Mouse (Mus musculus): ENCODE data around the gene Nexn. TPM values are rescaled to one million over a fixed set of nuclear protein-coding genes. Genes with fewer than 3 reads are reported as not detected.

Nexn gene
- polyA plus RNA-seq, 1 experiment, result 2.0 TPM

DNA sequence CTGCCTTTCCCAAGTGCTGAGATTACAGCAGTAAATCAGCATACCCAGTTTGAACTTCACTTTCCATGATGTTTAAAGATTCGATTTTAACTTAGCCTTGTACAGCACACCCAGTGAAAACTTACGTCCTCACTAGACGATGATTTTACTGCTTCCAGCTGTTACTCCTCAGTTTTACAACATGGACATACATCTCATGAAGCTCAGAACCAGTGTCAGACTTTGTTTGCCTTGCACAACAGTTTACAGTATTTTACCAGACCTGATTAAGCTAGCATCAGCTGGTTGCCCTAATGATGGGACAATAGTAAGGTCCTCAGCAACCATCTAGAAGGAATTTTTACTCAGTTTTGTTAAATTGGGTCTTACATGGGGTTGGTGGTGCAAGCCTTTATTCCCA is 25.1 kb downstream of the Nexn start:
- no peak for DNase-seq (ENCODE audit: extremely low spot score in 1 of 2, low spot score in 1 of 2)

DNA sequence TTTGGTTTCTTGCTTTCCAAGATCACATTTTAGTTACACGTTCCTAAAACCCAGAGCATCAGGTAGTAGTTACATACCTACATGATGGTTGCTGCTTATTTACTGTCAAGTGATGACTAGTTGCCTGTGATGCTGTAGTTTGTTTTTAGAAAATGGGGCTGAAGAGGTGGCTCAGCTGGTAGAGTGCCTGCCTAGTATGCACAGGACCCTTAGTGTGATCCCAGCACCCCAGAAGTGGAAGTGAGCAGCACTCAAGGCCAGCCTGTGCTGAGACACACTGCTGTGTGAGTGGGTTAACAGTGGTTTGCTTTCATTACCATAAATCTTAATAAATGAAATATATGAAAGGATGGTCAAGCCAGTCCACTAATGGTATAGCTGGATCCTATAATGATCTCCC is 26.6 kb downstream of the Nexn start:
- no peak for DNase-seq (ENCODE audit: extremely low spot score in 1 of 2, low spot score in 1 of 2)

DNA sequence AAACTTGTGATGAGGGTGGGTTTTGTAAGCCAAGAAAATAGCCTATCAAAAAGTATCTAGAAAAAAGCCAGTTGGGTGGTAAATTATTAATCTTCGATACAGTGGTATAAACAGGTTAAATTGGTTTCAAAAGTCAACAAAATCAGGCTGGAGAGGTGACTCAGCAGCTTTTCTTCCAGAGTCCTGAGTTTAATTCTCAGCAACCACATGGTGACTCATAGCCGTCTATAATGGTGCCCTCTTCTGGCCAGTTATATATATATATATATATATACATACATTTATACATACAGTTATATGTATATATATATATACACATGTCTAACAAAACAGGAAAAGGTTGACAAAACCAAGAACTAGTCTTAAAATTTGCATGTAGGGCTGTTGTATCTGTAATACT is 27.3 kb downstream of the Nexn start:
- peak in 1 of 2 experiments; percentile 26 for DNase-seq (ENCODE audit: extremely low spot score in 1 of 2, low spot score in 1 of 2)

DNA sequence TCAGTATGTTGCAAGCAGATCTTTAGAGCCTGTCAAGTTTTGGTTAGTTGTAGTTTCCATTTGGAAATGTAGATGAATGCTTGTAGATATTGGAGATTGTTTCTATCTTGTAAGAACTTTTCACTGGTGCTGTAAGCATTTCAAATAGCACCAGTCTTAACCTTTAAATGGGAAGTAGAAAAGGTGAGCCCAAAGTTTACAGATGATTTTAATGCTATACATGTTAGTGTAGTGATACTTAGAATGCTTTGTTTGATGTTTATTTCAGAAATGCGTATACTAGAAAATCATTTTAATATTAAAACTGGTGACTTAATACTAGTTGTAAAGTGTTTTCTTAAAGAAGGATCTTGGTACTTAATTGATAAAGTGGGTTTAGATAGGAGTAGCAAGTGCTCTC is 30.3 kb downstream of the Nexn start:
- DNase-seq (ENCODE audit: extremely low spot score in 1 of 2, low spot score in 1 of 2), result no peak

DNA sequence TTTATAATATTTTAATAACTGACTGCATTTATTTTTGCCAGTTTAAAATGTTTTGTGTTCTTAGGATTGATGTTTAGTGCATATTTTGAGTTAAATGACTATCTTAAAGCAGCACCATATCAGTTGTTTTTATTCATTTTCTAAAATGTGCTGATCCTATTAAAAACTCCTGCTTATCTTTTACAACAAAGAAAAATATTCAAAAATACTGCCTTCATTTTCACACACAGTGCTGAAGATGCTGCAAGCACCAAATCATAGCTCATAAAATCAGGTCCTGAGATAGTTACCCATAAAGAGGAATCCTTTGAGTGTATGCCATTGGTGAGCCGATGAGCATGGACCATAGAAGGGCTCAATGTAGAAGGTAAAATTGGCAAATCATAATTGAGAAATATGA is 30.9 kb downstream of the Nexn start:
- DNase-seq (ENCODE audit: extremely low spot score in 1 of 2, low spot score in 1 of 2), result no peak

DNA sequence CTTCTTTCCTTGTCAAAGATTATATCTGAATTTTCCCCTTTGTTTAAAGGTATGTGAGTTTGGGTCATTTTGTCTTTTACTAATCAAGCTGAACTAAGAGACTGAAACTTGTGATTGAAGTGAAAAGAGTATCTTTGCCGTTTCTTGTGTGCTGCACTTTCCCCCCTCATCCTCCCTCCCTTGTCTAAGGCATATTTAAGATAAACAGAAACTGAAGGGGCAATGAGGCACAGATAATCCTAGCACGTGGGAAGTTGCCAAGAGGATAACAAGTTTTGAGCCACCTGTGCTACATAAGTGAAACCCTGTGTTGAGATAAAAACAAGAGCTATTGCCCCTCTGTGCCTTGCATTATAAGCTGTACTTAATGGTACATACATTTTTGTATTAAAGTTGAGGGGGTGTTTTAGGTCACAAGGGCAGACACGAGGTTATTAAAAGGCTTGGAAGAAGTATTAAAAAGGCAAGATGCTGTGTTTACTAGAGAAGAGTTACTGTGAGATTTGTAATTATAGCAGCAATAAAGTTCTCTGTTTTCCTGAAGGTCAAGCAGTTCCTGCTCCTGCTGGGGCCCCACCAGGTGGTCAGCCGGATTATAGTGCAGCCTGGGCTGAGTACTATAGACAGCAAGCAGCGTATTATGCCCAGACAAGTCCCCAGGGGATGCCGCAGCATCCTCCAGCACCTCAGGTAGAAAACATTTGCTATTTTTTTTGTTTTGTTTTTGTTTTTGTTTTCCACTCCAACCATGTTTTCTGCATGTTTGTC is 34.6 kb downstream of the Nexn start:
- no peak for DNase-seq (ENCODE audit: extremely low spot score in 1 of 2, low spot score in 1 of 2)

DNA sequence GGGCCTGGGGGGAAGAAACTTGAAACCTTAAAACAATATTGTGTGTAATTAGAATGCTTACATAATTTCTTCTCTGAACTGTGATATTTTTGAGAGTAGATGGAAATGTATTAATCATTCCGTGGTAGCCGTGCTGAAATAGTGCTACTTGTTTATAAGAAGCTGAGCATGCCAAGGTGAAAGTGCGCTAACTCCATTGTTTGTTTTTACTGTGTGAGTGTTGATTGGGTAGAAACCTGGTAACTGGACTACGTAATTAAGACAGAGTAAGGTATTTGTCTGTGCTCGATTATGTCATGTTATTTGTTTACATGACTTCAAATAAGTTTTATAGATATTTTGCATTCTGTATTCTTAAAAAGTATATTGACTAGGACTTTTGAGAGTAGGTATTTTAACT is 36.9 kb downstream of the Nexn start:
- no peak for DNase-seq (ENCODE audit: extremely low spot score in 1 of 2, low spot score in 1 of 2)

DNA sequence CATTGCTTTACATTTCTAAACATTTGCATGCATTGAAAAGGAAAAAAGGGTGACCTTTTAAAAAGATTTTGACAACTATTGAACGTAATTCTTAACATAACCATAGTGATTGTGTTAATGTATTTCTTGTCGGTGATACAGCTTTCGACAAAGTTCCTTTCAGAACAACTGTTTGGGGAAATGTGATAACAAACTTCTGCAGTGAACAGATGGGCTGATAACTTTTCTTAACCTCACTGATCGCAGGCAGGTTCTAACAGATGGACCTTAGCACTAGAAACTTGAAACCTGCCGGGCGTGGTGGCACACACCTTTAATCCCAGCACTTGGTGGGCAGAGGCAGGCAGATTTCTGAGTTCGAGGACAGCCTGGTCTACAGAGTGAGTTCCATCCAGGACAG is 37.3 kb downstream of the Nexn start:
- DNase-seq (ENCODE audit: extremely low spot score in 1 of 2, low spot score in 1 of 2), result no peak

DNA sequence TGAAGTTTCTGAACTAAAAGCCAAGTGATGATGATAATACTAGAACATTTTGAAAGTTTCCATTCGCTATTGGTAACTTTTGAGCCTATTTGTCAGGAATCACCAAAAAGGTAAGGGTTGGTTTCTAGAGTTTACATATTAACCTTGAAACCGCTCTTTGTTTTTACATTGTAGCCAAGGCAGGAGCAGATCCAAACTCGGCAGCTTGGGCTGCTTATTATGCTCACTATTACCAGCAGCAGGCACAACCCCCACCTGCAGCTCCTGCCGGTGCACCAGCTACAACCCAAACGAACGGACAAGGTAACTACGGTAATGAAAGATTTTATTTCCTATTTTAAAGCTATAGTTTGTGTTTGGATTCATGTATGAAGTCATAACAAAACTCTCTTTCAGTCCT is 40.2 kb downstream of the Nexn start:
- no peak for DNase-seq (ENCODE audit: extremely low spot score in 1 of 2, low spot score in 1 of 2)

DNA sequence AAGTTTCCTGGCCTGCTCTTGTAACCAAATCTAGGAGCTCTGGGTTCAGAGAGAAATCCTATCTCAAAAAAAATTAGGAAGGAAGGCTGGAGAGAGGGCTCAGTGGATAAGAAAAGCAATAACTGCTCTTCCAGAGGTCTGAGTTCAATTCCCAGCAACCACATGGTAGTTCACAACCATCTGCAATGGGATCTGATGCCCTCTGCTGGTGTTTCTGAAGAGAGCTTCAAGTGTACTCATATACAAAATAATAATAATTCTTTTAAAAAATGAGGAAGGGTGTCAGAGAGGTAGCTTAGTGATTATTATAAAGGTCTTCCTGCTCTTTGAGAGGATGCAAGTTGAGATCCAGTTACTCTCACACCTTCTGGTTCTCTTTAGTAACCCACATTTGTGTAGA is 41.2 kb downstream of the Nexn start:
- no peak for DNase-seq (ENCODE audit: extremely low spot score in 1 of 2, low spot score in 1 of 2)

DNA sequence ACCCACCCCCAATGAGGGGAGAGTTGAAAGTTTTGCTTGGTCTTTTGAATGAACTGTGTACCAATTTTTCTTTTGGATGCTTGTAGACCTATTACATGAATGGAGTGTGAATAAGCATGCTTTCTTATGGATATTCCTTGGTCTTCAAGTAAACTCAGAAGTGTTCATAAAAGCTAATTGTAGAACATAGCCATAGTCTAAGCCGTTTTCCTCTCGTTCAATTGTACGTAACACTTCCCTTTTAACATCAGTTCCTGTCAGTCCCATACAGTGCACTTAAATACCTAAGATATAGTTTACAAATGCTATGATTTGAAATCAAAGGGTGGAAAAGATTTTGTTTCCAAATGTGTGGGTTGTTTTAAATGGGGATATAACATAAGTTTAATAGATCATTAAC is 52.7 kb downstream of the Nexn start:
- DNase-seq (ENCODE audit: extremely low spot score in 1 of 2, low spot score in 1 of 2), result no peak

DNA sequence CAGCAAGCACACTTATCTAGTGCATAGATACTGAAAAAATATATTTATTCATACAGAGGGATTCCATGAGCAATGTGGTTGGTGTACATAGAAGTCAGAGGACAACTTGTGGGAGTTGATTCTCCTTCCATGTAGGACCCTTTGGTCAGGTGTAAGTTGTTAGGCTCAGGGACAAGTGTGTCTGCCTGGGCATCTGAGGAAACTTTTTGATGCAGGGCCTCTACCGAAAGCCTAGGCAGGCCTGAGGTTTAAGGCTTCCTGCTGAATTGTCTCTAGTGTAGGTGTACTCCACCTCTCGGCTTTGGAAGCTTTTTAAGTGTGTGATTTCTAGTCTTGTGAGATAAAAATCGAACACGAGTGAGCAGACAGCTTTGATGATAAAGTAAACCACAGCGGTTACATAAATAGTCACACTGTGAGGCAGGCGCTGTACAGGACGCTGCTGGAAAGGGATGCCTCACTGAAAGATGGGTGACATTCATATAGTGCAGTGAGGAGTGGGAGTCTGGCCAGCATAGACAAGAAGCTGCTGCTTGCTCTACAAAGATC is 54.3 kb downstream of the Nexn start:
- peak in 1 of 2 experiments; percentile 15 for DNase-seq (ENCODE audit: extremely low spot score in 1 of 2, low spot score in 1 of 2)

DNA sequence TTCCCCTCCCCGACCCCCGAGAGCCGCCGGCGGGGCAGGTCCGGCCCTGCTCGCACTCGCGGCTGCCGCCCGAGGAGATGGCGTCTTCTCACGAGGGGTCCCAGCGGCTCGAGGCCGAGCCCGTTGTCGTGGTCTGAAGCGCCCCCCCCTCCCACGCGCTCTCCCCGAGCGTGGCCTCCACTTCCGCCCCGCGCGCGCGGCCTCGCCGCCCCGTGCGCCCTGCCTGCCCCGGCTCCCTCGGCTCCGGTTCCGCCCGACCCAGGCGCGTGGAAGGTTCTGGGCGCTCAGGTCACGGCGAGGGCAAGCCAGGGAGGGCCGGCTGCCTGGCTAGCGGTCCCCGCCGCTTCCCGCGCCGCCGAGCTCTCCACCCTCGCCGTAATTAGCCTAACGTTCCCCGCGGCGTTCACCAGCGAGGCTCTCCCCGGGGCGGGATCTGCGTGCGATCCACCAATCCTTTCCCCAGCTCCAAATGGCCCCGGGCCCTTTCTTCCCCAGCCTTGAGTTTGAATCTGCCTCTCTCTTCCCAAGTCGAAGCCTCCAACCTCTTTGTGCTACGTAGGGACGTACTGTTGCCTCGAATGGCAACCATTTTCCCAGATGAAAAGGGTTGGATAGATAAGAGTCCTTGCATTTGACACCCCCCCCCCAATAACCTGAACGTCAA is 55.3 kb downstream of the Nexn start:
- DNase-seq (ENCODE audit: extremely low spot score in 1 of 2, low spot score in 1 of 2), result peak; percentile 33 to 69

DNA sequence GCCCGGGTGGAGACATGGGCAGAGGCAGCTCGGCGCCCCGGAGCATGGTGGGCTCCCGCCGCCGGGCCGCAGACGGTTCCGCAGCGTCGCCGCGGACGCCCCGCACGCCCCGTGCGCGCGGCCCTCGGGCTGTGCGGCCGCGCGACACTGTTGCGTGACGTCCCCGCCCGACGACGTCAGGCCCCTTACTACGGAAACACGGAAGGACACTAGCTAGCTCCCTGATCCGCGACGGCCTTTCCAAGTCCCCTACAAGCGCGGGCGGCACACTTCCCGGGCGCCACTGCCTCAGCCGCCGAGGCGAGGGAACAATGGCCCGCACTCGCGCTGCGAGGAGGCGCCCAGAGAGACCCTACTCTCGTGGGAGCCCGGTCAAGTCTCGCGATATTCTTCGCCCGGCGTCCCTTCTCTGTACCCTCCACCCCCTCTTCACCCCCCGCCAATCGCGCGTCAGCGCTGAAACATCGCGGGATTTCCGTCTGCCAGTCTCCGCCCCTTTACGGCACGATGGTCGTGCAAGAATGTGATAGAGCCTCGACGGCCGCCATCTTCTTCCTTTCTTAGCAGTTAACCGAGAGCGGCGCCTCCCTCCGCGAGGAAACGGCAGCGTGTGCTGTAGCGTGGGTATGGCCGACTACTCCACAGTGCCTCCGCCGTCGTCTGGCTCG is 56.0 kb downstream of the Nexn start, which contains the start of the genes Dnajb4 and Fubp1:
TSS of gene Dnajb4 (minus strand) at position 336 of the 668 bp plus-strand sequence.
TSS of gene Fubp1 (plus strand) at position 456 of the 668 bp plus-strand sequence.
- DNase-seq (ENCODE audit: extremely low spot score in 1 of 2, low spot score in 1 of 2), result peak; percentile 99 to 100

DNA sequence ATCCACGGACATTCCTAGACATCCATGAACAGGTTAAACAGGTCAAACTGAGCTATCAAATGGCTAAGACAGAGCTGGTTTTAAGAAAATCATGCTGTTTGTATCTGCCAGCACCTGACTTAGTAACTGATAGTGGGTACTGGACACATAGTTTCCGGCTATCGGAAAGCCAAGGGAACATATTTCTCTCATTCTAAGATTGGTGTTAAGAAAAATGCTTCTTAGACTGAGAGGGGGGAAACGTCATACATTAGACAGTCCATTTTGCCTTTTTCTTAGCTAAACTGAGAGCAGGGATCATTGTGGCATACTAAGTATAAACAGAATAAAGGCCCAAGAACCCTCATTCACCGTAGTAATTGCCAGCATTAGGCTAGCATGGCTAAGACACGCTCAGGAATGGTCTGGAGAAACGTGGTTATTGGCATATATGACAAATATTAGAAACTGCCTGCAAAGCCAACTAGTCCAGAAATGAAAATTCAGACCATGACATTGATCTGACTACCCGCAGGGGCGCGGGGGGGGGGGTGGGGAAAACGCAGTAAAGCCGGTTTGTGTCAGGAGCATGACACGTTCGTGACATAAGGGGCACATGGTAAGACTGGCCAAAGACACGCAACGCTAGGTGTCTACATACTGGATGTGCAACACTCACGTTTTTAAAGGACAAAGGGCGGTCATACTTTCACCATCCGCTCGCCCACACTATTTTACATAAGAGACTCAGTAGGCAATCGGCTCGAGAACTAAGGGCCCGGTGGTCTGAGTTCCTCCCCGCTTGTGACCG is 56.8 kb downstream of the Nexn start:
- peak in 1 of 2 experiments; percentile 13 for DNase-seq (ENCODE audit: extremely low spot score in 1 of 2, low spot score in 1 of 2)

DNA sequence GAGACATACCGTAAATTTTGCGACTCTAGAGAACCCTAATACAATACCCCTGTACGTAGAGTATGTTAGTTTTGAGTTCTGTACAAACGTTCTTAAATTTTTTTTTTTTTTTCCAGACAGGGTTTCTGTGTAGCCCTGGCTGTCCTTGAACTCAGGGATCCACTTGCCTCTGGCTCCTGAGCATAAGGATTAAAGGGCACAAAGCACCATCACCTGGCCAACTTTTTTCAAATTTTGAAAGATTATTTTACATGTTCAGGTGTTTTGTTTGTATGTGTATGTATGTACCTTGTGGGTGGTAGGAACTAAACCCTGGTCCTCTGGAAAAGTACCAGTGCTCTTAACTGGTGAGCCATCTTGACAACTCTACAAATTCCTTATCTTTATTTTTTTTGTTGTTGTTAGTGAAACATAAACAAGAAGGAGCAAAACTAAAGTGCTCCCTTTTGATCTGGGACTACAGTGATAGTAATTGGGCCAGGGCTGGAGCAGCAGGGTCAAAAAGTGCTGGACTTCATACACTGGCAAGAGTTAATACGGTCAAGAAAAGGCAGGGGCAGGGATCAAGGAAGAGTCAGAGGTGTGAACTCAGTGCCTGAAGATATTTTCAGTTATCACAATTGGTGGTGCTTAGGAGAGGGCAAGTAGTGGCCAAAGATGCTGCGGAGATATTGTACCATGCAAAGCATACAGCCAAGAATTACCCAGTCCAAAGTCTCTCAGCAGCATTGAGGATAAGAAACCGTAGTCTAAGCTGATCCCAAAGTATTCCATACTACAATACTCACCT is 57.9 kb downstream of the Nexn start:
- DNase-seq (ENCODE audit: extremely low spot score in 1 of 2, low spot score in 1 of 2), result no peak

DNA sequence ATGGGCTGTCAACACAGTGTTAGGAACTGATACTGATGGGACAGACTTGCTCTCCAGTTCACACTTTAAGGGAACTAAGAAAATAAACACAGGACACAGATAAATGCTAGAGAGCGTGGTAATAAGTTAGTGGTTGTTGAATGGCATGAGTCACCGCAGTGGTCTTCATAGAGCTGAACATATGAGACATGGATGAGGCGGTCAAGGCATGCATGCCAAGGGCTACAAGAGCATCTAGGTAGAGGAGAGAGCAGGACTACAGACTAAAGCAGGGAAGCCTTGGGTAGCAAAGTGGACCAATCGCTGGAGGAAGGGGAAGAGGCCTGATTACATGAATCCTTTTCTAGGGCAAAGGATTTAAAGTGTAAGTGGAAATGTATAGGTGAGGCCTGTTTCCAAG is 59.0 kb downstream of the Nexn start:
- DNase-seq (ENCODE audit: extremely low spot score in 1 of 2, low spot score in 1 of 2), result no peak

DNA sequence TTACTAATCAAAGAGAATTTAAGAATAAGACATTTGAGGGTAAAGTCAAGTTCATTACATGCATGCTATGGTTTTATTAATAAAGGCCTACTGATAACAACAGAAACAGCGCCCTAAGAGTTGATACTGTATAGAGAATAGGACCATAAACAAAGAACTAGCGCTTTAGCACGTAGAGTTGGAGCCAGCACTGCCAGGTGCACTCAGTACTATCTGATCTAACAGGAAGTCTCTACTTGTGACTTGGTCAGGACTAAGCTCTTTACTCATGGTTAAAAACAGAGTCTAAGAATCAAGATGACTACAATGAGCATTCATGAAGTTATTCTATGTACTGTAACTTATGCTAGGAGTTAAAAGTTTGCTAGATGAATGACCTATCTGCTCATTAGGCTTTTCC is 61.6 kb downstream of the Nexn start:
- DNase-seq (ENCODE audit: extremely low spot score in 1 of 2, low spot score in 1 of 2), result no peak

DNA sequence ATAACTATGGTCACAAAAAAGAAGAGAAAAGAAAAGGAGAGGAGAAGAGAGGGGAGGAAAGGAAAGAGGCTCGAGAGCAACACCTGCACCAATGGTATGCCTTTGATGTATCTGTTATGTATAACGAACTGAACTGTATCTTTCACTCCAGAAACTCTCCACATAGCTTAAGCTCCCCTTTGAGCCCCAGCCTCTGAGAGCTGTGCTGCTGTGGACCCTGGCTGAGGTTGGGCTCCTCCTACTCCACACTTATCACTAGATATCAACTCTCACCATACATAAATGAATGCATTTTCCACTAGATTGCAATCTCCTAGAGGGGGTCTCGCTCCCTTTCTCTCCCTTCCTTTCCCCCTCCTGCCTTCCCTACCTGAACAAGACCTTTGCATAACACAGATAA is 62.2 kb downstream of the Nexn start:
- no peak for DNase-seq (ENCODE audit: extremely low spot score in 1 of 2, low spot score in 1 of 2)

DNA sequence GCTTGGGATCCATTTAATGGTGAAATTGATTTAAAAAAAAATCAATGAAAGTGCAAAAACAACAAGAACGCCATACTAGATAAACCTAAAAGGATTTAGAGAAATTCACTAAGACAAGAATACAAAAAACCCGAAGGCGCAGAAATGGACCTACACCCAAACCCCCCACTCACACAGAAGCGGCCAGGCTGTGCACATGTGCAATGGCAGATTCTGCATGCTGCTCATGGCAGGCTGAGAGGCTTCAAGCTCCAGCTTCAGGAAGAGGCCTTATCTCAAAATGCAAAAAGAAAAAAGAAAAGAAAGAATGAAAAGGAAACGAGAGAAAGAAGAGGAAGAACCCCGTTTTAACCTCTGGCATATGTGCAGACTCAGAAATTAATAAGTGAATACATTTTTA is 62.7 kb downstream of the Nexn start:
- no peak for DNase-seq (ENCODE audit: extremely low spot score in 1 of 2, low spot score in 1 of 2)

Measured in frontal cortex, adult 2 months (tissue).